Mouse (Mus musculus) CH12.LX (cell line): ENCODE measurements around the gene Plppr3. TPM values are rescaled to one million over a fixed set of nuclear protein-coding genes. Genes with fewer than 3 reads are reported as not detected.

ENCODE experiments used
- DNase-seq: peaks from one replicate; pipeline ENCODE4 v3.0.0-alpha.2; 2013; ENCODE audit errors: extremely low read depth
- H3K27ac ChIP-seq: 2 replicates; pipeline ENCODE4 v1.5.1; 2012; ENCODE audit warnings: low read depth, mild to moderate bottlenecking, control low read depth, moderate library complexity; ENCODE audit not compliant: insufficient read depth
- H3K27me3 ChIP-seq: replicated peaks from 2 replicates; pipeline ENCODE3; 2012; ENCODE audit warnings: inconsistent platforms
- H3K36me3 ChIP-seq, 2 experiments: replicated peaks in 1 of 2; 2 replicates each; pipeline versions ENCODE3 to v1.6.1; 2012; ENCODE audit warnings: inconsistent platforms in 1 of 2, low read length in 1 of 2, mild to moderate bottlenecking in 1 of 2, mixed read lengths in 1 of 2, moderate library complexity in 1 of 2; ENCODE audit not compliant: control insufficient read depth in 1 of 2, insufficient read depth in 1 of 2
- H3K4me1 ChIP-seq, 2 experiments: 2 replicates each; pipeline ENCODE4 v1.6.1; 2012; ENCODE audit warnings: inconsistent platforms in 1 of 2, moderate library complexity in 1 of 2; ENCODE audit not compliant: insufficient read depth in 2 of 2, control insufficient read depth in 1 of 2
- H3K4me2 ChIP-seq: 2 replicates; pipeline ENCODE4 v1.6.1; 2012; ENCODE audit warnings: low read depth, mild to moderate bottlenecking, control low read depth; ENCODE audit not compliant: poor library complexity, insufficient read depth, severe bottlenecking
- H3K4me3 ChIP-seq, 3 experiments: fragments of 150-350 bp in 1 of 3; sonication (generic) in 1 of 3; replicated peaks in 1 of 3; 2 replicates each; pipeline versions ENCODE3 to v1.5.1; 2011 to 2012; ENCODE audit warnings: low read depth in 2 of 3, low read length in 2 of 3, mild to moderate bottlenecking in 2 of 3, moderate library complexity in 2 of 3, control low read depth in 1 of 3, improper control_type of control experiment in 1 of 3, inconsistent platforms in 1 of 3, mixed read lengths in 1 of 3; ENCODE audit not compliant: poor library complexity in 1 of 3
- H3K79me2 ChIP-seq: replicated peaks from 2 replicates; pipeline ENCODE4 v1.6.1; 2012; ENCODE audit warnings: mild to moderate bottlenecking, moderate library complexity; ENCODE audit not compliant: control insufficient read depth, poor library complexity, insufficient read depth, severe bottlenecking; ENCODE audit errors: extremely low read depth
- H3K9ac ChIP-seq: 2 replicates; pipeline ENCODE4 v1.6.1; 2012; ENCODE audit warnings: low read depth, mild to moderate bottlenecking, control low read depth, moderate library complexity; ENCODE audit not compliant: insufficient read depth
- H3K9me3 ChIP-seq: replicated peaks from 2 replicates; pipeline ENCODE3; 2012; ENCODE audit warnings: low read length, inconsistent platforms, mixed read lengths
- BHLHE40 ChIP-seq: IDR thresholded peaks from 2 replicates; pipeline ENCODE4 v1.6.1; 2011; ENCODE audit warnings: mild to moderate bottlenecking, low read depth, low read length, improper control_type of control experiment
- CHD1 ChIP-seq: IDR thresholded peaks from 2 replicates; pipeline ENCODE4 v1.6.1; 2012; ENCODE audit warnings: low read depth, low read length, improper control_type of control experiment, inconsistent platforms
- CHD2 ChIP-seq: IDR thresholded peaks from 2 replicates; pipeline ENCODE4 v1.6.1; 2011; ENCODE audit warnings: low read length, improper control_type of control experiment
- EP300 ChIP-seq: IDR thresholded peaks from 2 replicates; pipeline ENCODE4 v1.6.1; 2011; ENCODE audit warnings: low read length, improper control_type of control experiment
- HCFC1 ChIP-seq: IDR thresholded peaks from 2 replicates; pipeline ENCODE4 v1.6.1; 2012; ENCODE audit warnings: low read depth, mild to moderate bottlenecking, inconsistent platforms, low read length, improper control_type of control experiment
- JUND ChIP-seq: conservative IDR thresholded peaks from 2 replicates; pipeline ENCODE4 v1.6.1; 2011; ENCODE audit warnings: low read depth, low read length, improper control_type of control experiment
- KAT2A ChIP-seq: IDR thresholded peaks from 2 replicates; pipeline ENCODE4 v1.6.1; 2012; ENCODE audit warnings: low read length, improper control_type of control experiment, inconsistent platforms; ENCODE audit not compliant: insufficient replicate concordance
- MAZ ChIP-seq: IDR thresholded peaks from 2 replicates; pipeline ENCODE4 v1.6.1; 2012; ENCODE audit warnings: low read depth, mild to moderate bottlenecking, inconsistent platforms, low read length, improper control_type of control experiment, moderate library complexity
- MEF2A ChIP-seq: IDR thresholded peaks from 2 replicates; pipeline ENCODE4 v1.6.1; 2014; ENCODE audit warnings: low read depth, mild to moderate bottlenecking, inconsistent platforms, low read length, improper control_type of control experiment, borderline replicate concordance
- MXI1 ChIP-seq: IDR thresholded peaks from 2 replicates; pipeline ENCODE4 v1.6.1; 2011; ENCODE audit warnings: mild to moderate bottlenecking, low read depth, low read length, improper control_type of control experiment
- MYC ChIP-seq: IDR thresholded peaks from 2 replicates; pipeline ENCODE4 v1.6.1; 2011; ENCODE audit warnings: low read depth, mild to moderate bottlenecking, improper control_type of control experiment, low read length
- RAD21 ChIP-seq: IDR thresholded peaks from 2 replicates; pipeline ENCODE4 v1.6.1; 2011; ENCODE audit warnings: low read depth, mild to moderate bottlenecking, low read length, improper control_type of control experiment, moderate library complexity
- SMC3 ChIP-seq: IDR thresholded peaks from 2 replicates; pipeline ENCODE4 v1.6.1; 2011; ENCODE audit warnings: low read depth, low read length, improper control_type of control experiment
- TBP ChIP-seq: conservative IDR thresholded peaks from 2 replicates; pipeline ENCODE4 v1.6.1; 2011; ENCODE audit warnings: low read depth, low read length, improper control_type of control experiment
- TCF12 ChIP-seq: IDR thresholded peaks from 2 replicates; pipeline ENCODE4 v1.6.1; 2014; ENCODE audit warnings: low read depth, mild to moderate bottlenecking, inconsistent platforms, low read length, improper control_type of control experiment
- USF1 ChIP-seq: IDR thresholded peaks from 2 replicates; pipeline ENCODE4 v1.6.1; 2014; ENCODE audit warnings: low read depth, mild to moderate bottlenecking, inconsistent platforms, low read length, improper control_type of control experiment
- ZKSCAN1 ChIP-seq: IDR thresholded peaks from 2 replicates; pipeline ENCODE4 v1.6.1; 2012; ENCODE audit warnings: low read depth, inconsistent platforms, low read length, improper control_type of control experiment, borderline replicate concordance
- ZMIZ1 ChIP-seq: IDR thresholded peaks from 2 replicates; pipeline ENCODE4 v1.6.1; 2012; ENCODE audit warnings: low read depth, mild to moderate bottlenecking, inconsistent platforms, low read length, improper control_type of control experiment
- dilution Hi-C: fragments of 300-500 bp; cut with MboI; formaldehyde crosslinking; loops from 2 replicates; pipeline ENCODE4 v1.14.3; 2020; ENCODE audit warnings: low sequenced_read_pairs; ENCODE audit not compliant: extremely low pct_unique_long_range_greater_than_20kb, extremely low pct_ligation_motif_present
- in situ Hi-C: fragments of 300-500 bp; cut with MboI; formaldehyde crosslinking; loops from 3 replicates; pipeline ENCODE4 v1.14.3; 2019; ENCODE audit warnings: low sequenced_read_pairs, low pct_ligation_motif_present, low pct_unique_long_range_greater_than_20kb, mixed read lengths
- polyA plus RNA-seq: library from polyadenylated mRNA; unstranded; fragments of >175 nt; gene quantifications from 2 replicates; pipeline ENCODE4 v1.2.1, GENCODE M21; 2012; ENCODE audit warnings: low read depth; ENCODE audit not compliant: insufficient read length
- total RNA-seq, 2 experiments: library from RNA; depleted of rRNA; stranded (reverse); fragments of 300-350 nt in 1 of 2; fragments of >200 nt in 1 of 2; gene quantifications; 2 replicates each; pipeline ENCODE4 v1.2.3; 2012 to 2014

Plppr3 gene
- total and polyA plus RNA-seq, 3 experiments: 0.47 to 3.4 TPM; not detected in 1

GRCm38 (mm10) chr10:79849941-79850628 lies 24.3 kb downstream of the Plppr3 start:
- Histone ChIP-seq H3K9ac (no peak overlapping the region), H3K4me3 (no peak overlapping the region), H3K9me3 (no peaks in the 10 kb centered on the region), H3K36me3 (peaks cover 0 to 4% of the 10 kb centered on the region in 2 experiments), H3K27ac (no peak overlapping the region), H3K4me2 (no peak overlapping the region), H3K27me3 (no peaks in the 10 kb centered on the region), H3K4me1 (peaks cover 9 to 34% of the 10 kb centered on the region in 2 experiments), H3K79me2 (peaks cover 5% of the 10 kb centered on the region)
- dilution Hi-C loops (no loop called here), in situ Hi-C loops (no loop called here)
- TF ChIP-seq TCF12 (no peak), MAZ (no peak), KAT2A (no peak), RAD21 (no peak), BHLHE40 (no peak), EP300 (no peak), MXI1 (no peak), HCFC1 (no peak), SMC3 (no peak), JUND (no peak), CHD2 (no peak), ZMIZ1 (no peak), USF1 (no peak)
- DNase-seq: no peak

- H3K36me3 ChIP-seq: peaks cover 0 to 4% of the 10 kb centered on the region in 2 experiments
- no peak overlapping the region for H3K4me2 ChIP-seq
- H3K27me3 ChIP-seq: no peaks in the 10 kb centered on the region
- TF ChIP-seq TBP (no peak), MEF2A (no peak), BHLHE40 (no peak), MYC (no peak), ZKSCAN1 (no peak), MAZ (no peak), CHD1 (no peak), JUND (no peak), CHD2 (no peak)
- TF ChIP-seq, all 38 proteins: peak for 0
- dilution Hi-C loops (no loop called here), in situ Hi-C loops (no loop called here)
- no peak overlapping the region for H3K9ac ChIP-seq
- H3K4me1 ChIP-seq: peaks cover 5 to 21% of the 10 kb centered on the region in 2 experiments
- no peaks in the 10 kb centered on the region for H3K9me3 ChIP-seq
- DNase-seq: no peak
- no peak overlapping the region for H3K27ac ChIP-seq
- no peaks in the 10 kb centered on the region for H3K79me2 ChIP-seq
- no peak overlapping the region for H3K4me3 ChIP-seq
These were observed 27.9 kb downstream of the Plppr3 start for GRCm38 (mm10) chr10:79846553-79846952.
